Mouse (Mus musculus) left cerebral cortex, adult 11 months (tissue): ENCODE data around the gene Pramef17.
"Not testable (repeated sequence)": the region's sequence is repeated elsewhere in the genome, so short reads cannot be mapped to it uniquely, and the experiment has no call there.

Experiments
- DNase-seq: peaks from one replicate; pipeline ENCODE4 v3.0.0; 2022; ENCODE audit warnings: low spot score

Gene Pramef17

DNA sequence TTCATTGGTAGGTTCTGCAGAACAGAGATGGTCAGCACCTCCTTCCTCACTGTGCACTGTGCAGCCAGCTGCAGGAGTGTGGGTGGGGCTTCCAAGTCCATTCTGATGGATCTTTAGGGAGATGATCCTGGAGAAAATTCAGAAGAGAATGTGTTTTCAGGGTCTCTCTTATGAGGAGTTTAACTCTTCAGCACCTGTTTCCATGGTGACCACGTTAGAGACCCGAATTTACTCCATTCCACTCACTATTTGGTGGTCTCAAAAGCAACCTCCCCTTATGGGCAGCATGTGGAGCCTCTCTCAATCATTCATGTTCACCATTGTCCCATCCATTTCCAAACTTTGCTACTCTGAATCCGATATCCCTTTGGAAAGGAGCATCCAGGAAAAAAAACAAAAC lies at the start of gene Pramef17:
TSS of gene Pramef17 (minus strand) at position 101 of the 400 bp plus-strand sequence.
- not testable (repeated sequence) for DNase-seq

DNA sequence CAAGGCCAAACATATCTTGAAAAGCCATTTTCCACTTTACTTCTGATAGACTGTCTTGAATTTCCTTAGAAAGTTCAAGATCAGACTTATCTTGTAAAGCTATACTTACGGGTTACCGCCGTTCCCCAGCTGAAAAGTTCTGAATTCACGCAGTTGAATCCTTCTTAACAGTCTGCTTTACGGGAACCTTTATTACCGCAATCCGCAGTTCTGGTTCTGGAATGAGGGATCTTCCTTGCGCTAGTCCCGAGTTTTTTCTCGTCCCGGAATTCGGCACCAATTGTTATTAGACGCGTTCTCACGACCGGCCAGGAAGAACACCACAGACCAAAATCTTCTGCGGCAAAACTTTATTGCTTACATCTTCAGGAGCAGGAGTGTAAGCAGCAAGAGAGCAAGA lies 6.0 kb downstream of the Pramef17 start:
- peak; percentile 58 for DNase-seq

DNA sequence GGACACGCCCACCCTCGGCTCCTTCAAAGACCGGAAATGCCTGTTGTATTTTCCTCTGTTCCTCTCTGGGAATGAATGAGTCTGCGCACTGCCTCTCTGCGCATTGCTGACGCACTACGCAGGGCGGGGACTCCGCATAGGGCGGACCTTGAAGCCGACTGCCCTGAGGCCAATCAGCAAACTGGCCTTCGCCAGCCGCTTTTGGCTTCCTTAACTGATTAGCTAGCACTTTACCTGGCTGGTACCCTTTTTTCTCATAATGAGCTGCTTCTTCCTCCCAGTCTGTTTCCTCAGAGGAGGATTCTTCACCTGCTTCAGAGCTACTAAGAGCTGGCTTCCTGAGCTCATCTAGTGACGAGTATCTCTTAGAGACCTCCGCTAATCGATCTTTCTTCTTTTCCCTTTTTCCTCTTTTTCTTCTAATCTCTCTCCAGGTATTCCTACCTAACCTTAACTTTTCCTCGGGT lies 6.7 kb downstream of the Pramef17 start:
- peak; percentile 80 for DNase-seq

DNA sequence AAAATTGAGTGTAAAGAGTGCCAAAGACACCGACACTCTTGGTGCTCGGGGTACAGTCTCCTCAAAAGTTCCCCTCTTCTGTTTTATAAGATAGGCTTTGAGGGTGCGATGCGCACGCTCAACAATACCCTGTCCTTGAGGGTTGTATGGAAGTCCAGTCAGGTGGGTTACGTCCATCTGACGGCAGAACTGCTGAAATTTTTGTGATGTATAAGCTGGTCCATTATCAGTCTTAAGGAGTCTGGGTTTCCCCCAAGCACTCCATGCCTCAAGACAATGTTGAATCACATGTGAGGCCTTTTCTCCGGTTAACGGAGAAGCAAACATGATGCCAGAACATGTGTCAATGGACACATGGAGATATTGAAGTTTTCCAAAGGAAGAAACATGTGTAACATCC lies 8.4 kb downstream of the Pramef17 start:
- DNase-seq: peak; percentile 32

DNA sequence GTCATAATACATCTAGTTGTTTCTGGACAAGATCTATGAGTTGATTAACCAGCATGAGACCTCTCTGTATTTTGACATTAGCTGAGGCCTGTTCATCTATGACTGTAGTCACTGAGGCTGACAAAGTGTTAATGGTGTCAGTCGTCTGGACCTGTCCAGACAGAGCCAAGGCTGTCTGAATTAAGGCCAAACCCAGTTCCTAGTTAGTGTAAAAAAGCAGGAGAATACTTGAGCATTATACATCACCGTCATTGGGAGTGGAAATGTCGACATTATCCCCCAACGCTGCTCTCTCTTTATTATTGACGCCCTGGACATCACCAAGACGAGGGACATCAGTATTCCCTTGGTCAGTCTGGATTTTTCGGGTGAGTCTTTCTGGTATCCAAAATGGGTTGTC lies 9.0 kb downstream of the Pramef17 start:
- DNase-seq: peak; percentile 16

DNA sequence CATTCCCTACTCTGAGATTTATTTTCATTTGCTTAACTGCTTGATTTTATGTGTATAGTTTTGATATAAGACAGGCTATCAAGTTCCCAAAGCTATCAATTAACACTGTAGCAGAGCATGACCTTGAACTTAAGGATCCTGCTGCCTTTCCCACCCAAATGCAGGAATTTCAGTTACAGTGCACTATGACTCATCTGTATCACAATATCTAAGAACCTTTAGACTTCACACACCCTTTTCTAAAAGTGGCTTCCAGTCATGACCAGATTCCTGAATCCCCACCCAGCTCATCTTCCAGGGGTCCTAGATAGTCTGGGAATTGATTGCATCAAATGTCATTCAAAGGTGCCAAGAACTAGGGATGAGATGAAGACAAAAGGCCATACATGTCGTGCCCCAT lies 10.7 kb downstream of the Pramef17 start:
- DNase-seq: not testable (repeated sequence)

DNA sequence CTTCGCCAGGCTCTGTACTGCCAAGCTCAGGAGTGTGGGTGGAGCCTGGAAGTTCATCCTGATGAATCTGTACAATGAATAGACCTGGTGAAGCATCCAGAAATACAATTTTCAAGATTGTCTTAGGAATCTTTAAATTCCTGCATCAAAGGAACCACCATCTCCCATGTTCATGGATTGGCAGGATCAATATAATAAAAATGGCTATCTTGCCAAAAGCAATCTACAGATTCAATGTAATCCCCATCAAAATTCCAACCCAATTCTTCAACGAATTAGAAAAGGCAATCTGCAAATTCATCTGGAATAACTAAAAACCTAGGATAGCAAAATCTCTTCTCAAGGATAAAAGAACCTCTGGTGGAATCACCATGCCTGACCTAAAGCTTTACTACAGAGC lies 27.3 kb downstream of the Pramef17 start, which contains the start of gene Gm13101:
TSS of gene Gm13101 (minus strand) at position 101 of the 400 bp plus-strand sequence.
- not testable (repeated sequence) for DNase-seq

DNA sequence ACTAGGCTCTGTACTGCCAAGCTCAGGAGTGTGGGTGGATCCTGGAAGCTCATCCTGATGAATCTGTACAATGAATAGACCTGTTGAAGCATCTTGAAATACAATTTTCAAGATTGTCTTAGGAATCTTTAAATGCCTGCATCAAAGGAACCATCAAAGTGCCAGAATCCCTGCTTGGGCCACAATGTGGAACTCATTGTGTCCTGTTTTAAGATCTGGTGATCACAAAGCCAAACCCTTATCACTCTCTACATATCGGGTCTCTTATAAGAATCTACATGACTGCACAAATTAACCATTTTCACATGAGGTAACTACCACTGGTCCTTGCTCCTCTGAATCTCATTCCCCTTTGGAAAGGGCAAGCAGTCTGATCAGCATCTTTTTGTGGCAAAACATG lies 43.3 kb downstream of the Pramef17 start, which contains the start of gene Pramef25:
TSS of gene Pramef25 (minus strand) at position 101 of the 400 bp plus-strand sequence.
- DNase-seq: not testable (repeated sequence)
